Mouse (Mus musculus): ENCODE results near the gene Atf7ip.

- no peak for TF ChIP-seq POLR2A (IDR thresholded peaks at IDR 0.05; ENCODE audit: borderline replicate concordance, control insufficient read depth, low read depth, low read length)
- no peak for TF ChIP-seq CTCF (IDR thresholded peaks at IDR 0.05; ENCODE audit: control insufficient read depth, insufficient read depth, low read length)
These were observed 19.8 kb upstream of the Atf7ip start for GRCm38 (mm10) chr6:136486166-136486565.
